ENCODE assay signal across 9 mouse cellular contexts in the genomic region with DNA sequence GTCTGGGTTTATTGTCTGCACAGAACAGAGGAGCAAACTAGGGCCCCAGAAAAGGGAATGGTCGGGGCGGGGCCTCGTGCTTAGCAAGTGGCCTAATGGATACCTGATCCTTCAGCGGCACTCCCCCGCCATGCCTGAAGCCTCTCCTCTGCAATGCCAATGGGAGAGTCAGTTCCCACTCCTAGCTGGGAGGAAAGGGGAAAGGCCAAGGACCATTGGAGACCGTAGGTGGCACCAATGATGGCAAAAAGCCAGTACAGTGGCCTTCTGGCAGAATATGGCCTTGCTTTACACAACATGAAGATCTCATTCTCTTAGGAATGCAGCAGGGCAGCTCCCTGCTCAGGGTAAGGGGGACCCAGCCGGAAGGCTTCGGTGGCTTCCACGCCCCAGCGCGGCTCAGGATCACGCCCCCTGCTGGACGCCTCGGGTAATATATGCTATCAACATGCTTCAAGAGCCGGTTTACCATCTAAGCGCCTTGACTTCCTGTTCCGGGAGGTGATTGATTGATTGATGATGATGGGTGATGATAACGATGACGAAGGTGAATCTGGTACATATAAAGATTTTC. TPM values are rescaled to one million over a fixed set of nuclear protein-coding genes. Genes with fewer than 3 reads are reported as not detected.
DNase-seq lines count a peak whose midpoint lies in the region; ATAC-seq and TF ChIP-seq lines count a peak whose summit lies in the region.
"Had no signal": no experiment of that assay in that cellular context is flagged by ENCODE, and none has a peak within 500 bp of the region (broad histone marks: within the 10 kb centered on the region; RNA-seq: fewer than 3 reads in every experiment).

No protein-coding gene starts in this region.

- no peaks in the 10 kb centered on the region for H3K36me3 ChIP-seq in heart, adult 2 months (ENCODE audit: control insufficient read depth, insufficient read depth, low read length)
- no peaks in the 10 kb centered on the region for H3K36me3 ChIP-seq in liver, embryonic 14.5 days (replicated peaks; ENCODE audit: control insufficient read depth, insufficient read depth, low read depth)

- no peak overlapping the region for H3K27ac ChIP-seq in heart, adult 2 months
- H3K27ac ChIP-seq in liver, embryonic 14.5 days: no peak overlapping the region

- no peak overlapping the region for H3K9ac ChIP-seq in heart, adult 2 months (ENCODE audit: low read depth, low read length)
- no peak overlapping the region for H3K9ac ChIP-seq in liver, embryonic 14.5 days (replicated peaks)

- TF ChIP-seq CTCF in heart, adult 2 months (IDR thresholded peaks at IDR 0.05): peak; percentile 49
- TF ChIP-seq CTCF in brain, embryonic 14.5 days (IDR thresholded peaks at IDR 0.05; ENCODE audit: borderline replicate concordance, extremely low read depth, insufficient read depth, insufficient read length): peak; percentile 69
- peak; percentile 85 for TF ChIP-seq CTCF in liver, embryonic 14.5 days (IDR thresholded peaks at IDR 0.05; ENCODE audit: low read depth)

- no peaks in the 10 kb centered on the region for H3K9me3 ChIP-seq in liver, embryonic 14.5 days (ENCODE audit: control insufficient read depth, low read length)

- H3K27me3 ChIP-seq in heart, adult 2 months (ENCODE audit: control insufficient read depth, insufficient read depth, low read length): no peaks in the 10 kb centered on the region
- H3K27me3 ChIP-seq in liver, embryonic 14.5 days (ENCODE audit: control insufficient read depth, insufficient read depth, low read length): no peaks in the 10 kb centered on the region

- no peak for ATAC-seq in liver, embryonic 14.5 days (ENCODE audit: insufficient read depth)

- no peak for TF ChIP-seq EP300 in heart, adult 2 months (IDR thresholded peaks at IDR 0.05; ENCODE audit: insufficient read depth, low read depth, low read length)
- no peak for TF ChIP-seq EP300 in liver, embryonic 14.5 days (IDR thresholded peaks at IDR 0.05; ENCODE audit: low read depth)

- no peak overlapping the region for H3K4me3 ChIP-seq in heart, adult 2 months
- H3K4me3 ChIP-seq in liver, embryonic 14.5 days (ENCODE audit: insufficient read depth in 1 of 2, low read depth in 2 of 2, low read length in 2 of 2): no peak overlapping the region

- 12% methylated on average over 19 of the region's 19 CpGs for WGBS in heart, adult 2 months
- WGBS in liver, embryonic 14.5 days (ENCODE audit: insufficient replicate concordance): 6% methylated on average over 19 of the region's 19 CpGs

- intact Hi-C loops in heart, adult 2 months (cut with DNase I): no loop called here

- H3K4me2 ChIP-seq in liver, embryonic 14.5 days (ENCODE audit: low read depth): no peak overlapping the region

- no peak for DNase-seq in heart, adult 2 months
- DNase-seq in heart, adult 9 months (ENCODE audit: low spot score in 2 of 2): no peak
- DNase-seq in CD4-positive, CD25-positive, alpha-beta regulatory T cell, adult 2 months (ENCODE audit: low read depth, low spot score): peak; percentile 72
- peak; percentile 33 for DNase-seq in brain, embryonic 14.5 days (ENCODE audit: low read depth)
- DNase-seq in heart, postnatal 4 days: peak; percentile 25
- DNase-seq in liver, embryonic 14.5 days (ENCODE audit: low read depth in 3 of 3, low spot score in 3 of 3): no peak
- DNase-seq in retina, postnatal 7 days (ENCODE audit: low read depth, low spot score): peak; percentile 16
- no peak for DNase-seq in frontal cortex, postnatal 25 days (ENCODE audit: low spot score in 2 of 2)

- no peaks in the 10 kb centered on the region for H3K4me1 ChIP-seq in heart, adult 2 months (ENCODE audit: control insufficient read depth, insufficient read depth, low read length)
- peaks cover 0 to 3% of the 10 kb centered on the region in 2 experiments; a peak in 1 of 4 replicates for H3K4me1 ChIP-seq in liver, embryonic 14.5 days (replicated peaks; ENCODE audit: control insufficient read depth in 2 of 2, insufficient read depth in 2 of 2, low read length in 1 of 2)

- no peak for TF ChIP-seq POLR2A in heart, adult 2 months (IDR thresholded peaks at IDR 0.05; ENCODE audit: insufficient read depth, low read depth, low read length)
- no peak for TF ChIP-seq POLR2A in brain, embryonic 14.5 days (IDR thresholded peaks at IDR 0.05; ENCODE audit: borderline replicate concordance, extremely low read depth, insufficient read depth, insufficient read length, poor library complexity, severe bottlenecking)

- no peaks in the 10 kb centered on the region for H3K79me2 ChIP-seq in heart, adult 2 months (replicated peaks; ENCODE audit: control insufficient read depth, insufficient read depth, low read length)

RNA-seq across cellular contexts. Expression of a gene that starts 13.8 kb away (rescaled TPM):
- total RNA-seq in heart, adult 2 months (2021): not detected
- 0.23 TPM in 1 of 2 replicates, not detected in the other for polyA plus RNA-seq in heart, adult 2 months (2012; rRNA removed)
- polyA plus RNA-seq in brain, embryonic 14.5 days (2012; rRNA removed): not detected in 2 replicates
- total RNA-seq in heart, postnatal 4 days (2021): not detected
- 0.02 TPM in 2 replicates for polyA plus RNA-seq in liver, embryonic 14.5 days (2012; rRNA removed)
- polyA plus RNA-seq in liver, embryonic 14.5 days (2014; fragmentation: Nextera tagmentation; extraction: Ambion mirVana): not detected in 2 replicates

RNA-seq across cellular contexts. Expression of a gene that starts 29.6 kb away (rescaled TPM):
- 1 to 10 TPM; 1.7 to 3.0 TPM for total RNA-seq in heart, adult 2 months (2021)
- polyA plus RNA-seq in heart, adult 2 months (2012; rRNA removed): 7.8 and 8.5 TPM in 2 replicates
- 15.1 and 15.5 TPM in 2 replicates for polyA plus RNA-seq in brain, embryonic 14.5 days (2012; rRNA removed)
- 1 to 10 TPM; 2.3 to 3.5 TPM for total RNA-seq in heart, postnatal 4 days (2021)
- 3.7 and 4.9 TPM in 2 replicates for polyA plus RNA-seq in liver, embryonic 14.5 days (2012; rRNA removed)
- polyA plus RNA-seq in liver, embryonic 14.5 days (2014; fragmentation: Nextera tagmentation; extraction: Ambion mirVana): 5.0 and 5.8 TPM in 2 replicates
- total RNA-seq: neutrophil, adult 5-6 weeks had no signal

RNA-seq across cellular contexts. Expression of a gene that starts 49.5 kb away (rescaled TPM):
- not detected for total RNA-seq in heart, adult 2 months (2021)
- not detected in 2 replicates for polyA plus RNA-seq in heart, adult 2 months (2012; rRNA removed)
- 0.03 TPM in 2 replicates for polyA plus RNA-seq in brain, embryonic 14.5 days (2012; rRNA removed)
- not detected for total RNA-seq in heart, postnatal 4 days (2021)
- polyA plus RNA-seq in liver, embryonic 14.5 days (2012; rRNA removed): not detected in 2 replicates
- not detected in 2 replicates for polyA plus RNA-seq in liver, embryonic 14.5 days (2014; fragmentation: Nextera tagmentation; extraction: Ambion mirVana)
- total RNA-seq: neutrophil, adult 5-6 weeks had no signal

Comparison
In these comparisons a context has a peak if more than half of its experiments do, and no peak if none do; other contexts are left out.
1. DNase-seq: peak in CD4-positive, CD25-positive, alpha-beta regulatory T cell, adult 2 months (single experiment), brain, embryonic 14.5 days (single experiment), heart, postnatal 4 days (single experiment) and retina, postnatal 7 days (single experiment); none in heart, adult 2 months (0 of 2), heart, adult 9 months (0 of 2), liver, embryonic 14.5 days (0 of 3) and frontal cortex, postnatal 25 days (0 of 2).
2. Peak in every context shown above with its lines, with median percentiles within 50 percentile points of each other: CTCF ChIP-seq.